Mouse (Mus musculus): ENCODE results near the gene Kcnk7. TPM values are rescaled to one million over a fixed set of nuclear protein-coding genes. Genes with fewer than 3 reads are reported as not detected.
A peak's percentile ranks its signal among the peaks of the same experiment; 100 is the strongest.

Gene Kcnk7
- polyA plus RNA-seq, 1 experiment from 2014 or later = 0.40 TPM

GRCm38 (mm10) chr19:5741641-5742240 is 37.6 kb downstream of the Kcnk7 start:
- Histone ChIP-seq H3K27ac (peak overlapping the region; percentile 95), H3K36me3 (no peaks in the 10 kb centered on the region), H3K4me2 (peak overlapping the region; percentile 96), H3K4me1 (replicated peaks) (peaks cover 48% of the 10 kb centered on the region), H3K4me3 (replicated peaks) (peak overlapping the region; percentile 73), H3K27me3 (peaks cover 60% of the 10 kb centered on the region), H3K9me3 (no peaks in the 10 kb centered on the region), H3K9ac (replicated peaks) (peak overlapping the region; percentile 92)
- peak; percentile 44; the same call in 1 of the 2 replicates for ATAC-seq (ENCODE audit: insufficient number of reproducible peaks, insufficient read depth, low FRiP score, low TSS enrichment, low read depth)
- WGBS = 1% methylated on average over 51 of the region's 55 CpGs

GRCm38 (mm10) chr19:5742241-5742641 is 38.1 kb downstream of the Kcnk7 start:
- Histone ChIP-seq H3K36me3 (no peaks in the 10 kb centered on the region), H3K4me1 (replicated peaks) (peaks cover 50% of the 10 kb centered on the region)
- WGBS = under 1% methylated on average over 32 of the region's 32 CpGs

DNA sequence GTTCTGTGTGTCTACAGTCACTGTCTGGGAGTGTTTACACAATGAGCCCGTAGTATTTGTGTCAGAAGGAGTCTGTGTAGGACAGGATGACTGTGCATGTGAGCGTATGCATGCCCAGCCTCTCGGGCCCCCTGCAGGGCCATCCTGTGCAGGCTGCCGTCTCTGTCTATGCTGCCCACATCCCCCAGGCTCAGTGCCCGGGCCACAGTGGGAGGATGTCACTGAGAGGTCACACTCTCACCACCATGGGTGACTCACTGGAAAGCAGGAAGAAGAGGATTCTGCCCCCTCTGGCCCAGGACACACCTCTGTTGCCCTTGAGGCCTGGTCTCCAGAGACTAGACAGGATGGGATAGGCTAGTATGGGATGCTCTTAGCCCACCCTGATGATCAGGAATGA is 39.4 kb downstream of the Kcnk7 start:
- no peak overlapping the region for H3K27ac ChIP-seq
- WGBS = 69% methylated on average over 5 of the region's 5 CpGs
- H3K4me2 ChIP-seq = peak overlapping the region; percentile 96
- H3K4me1 ChIP-seq (replicated peaks) = peaks cover 50% of the 10 kb centered on the region
- H3K4me3 ChIP-seq (replicated peaks) = peak overlapping the region; percentile 73; the same call in 1 of the 2 replicates
- no peak overlapping the region for H3K9ac ChIP-seq (replicated peaks)
- ATAC-seq (ENCODE audit: insufficient number of reproducible peaks, insufficient read depth, low FRiP score, low TSS enrichment, low read depth) = no peak
- no peaks in the 10 kb centered on the region for H3K36me3 ChIP-seq
- no peaks in the 10 kb centered on the region for H3K9me3 ChIP-seq
- peaks cover 68% of the 10 kb centered on the region for H3K27me3 ChIP-seq

More at GRCm38 (mm10) chr19:5742241-5742641, 38.1 kb downstream of the Kcnk7 start:
- Histone ChIP-seq H3K4me2 (peak overlapping the region; percentile 96), H3K9ac (replicated peaks) (peak overlapping the region; percentile 92), H3K4me3 (replicated peaks) (peak overlapping the region; percentile 73), H3K27ac (peak overlapping the region; percentile 95), H3K9me3 (no peaks in the 10 kb centered on the region), H3K27me3 (peaks cover 64% of the 10 kb centered on the region)
- ATAC-seq (ENCODE audit: insufficient number of reproducible peaks, insufficient read depth, low FRiP score, low TSS enrichment, low read depth) = peak; percentile 28; the same call in 1 of the 2 replicates

GRCm38 (mm10) chr19:5745756-5746710 is 41.9 kb downstream of the Kcnk7 start:
- ATAC-seq (ENCODE audit: insufficient number of reproducible peaks, insufficient read depth, low FRiP score, low TSS enrichment, low read depth) = no peak
- peak overlapping the region; percentile 64 for H3K4me2 ChIP-seq
- H3K9ac ChIP-seq (replicated peaks) = peak overlapping the region; percentile 50; the same call in 1 of the 2 replicates
- no peaks in the 10 kb centered on the region for H3K9me3 ChIP-seq
- no peaks in the 10 kb centered on the region for H3K36me3 ChIP-seq
- peak overlapping the region; percentile 32 for H3K4me3 ChIP-seq (replicated peaks)
- H3K4me1 ChIP-seq (replicated peaks) = peaks cover 45% of the 10 kb centered on the region
- 6% methylated on average over 36 of the region's 36 CpGs for WGBS
- peaks cover 75% of the 10 kb centered on the region for H3K27me3 ChIP-seq
- peak overlapping the region; percentile 35; the same call in 1 of the 2 replicates for H3K27ac ChIP-seq

DNA sequence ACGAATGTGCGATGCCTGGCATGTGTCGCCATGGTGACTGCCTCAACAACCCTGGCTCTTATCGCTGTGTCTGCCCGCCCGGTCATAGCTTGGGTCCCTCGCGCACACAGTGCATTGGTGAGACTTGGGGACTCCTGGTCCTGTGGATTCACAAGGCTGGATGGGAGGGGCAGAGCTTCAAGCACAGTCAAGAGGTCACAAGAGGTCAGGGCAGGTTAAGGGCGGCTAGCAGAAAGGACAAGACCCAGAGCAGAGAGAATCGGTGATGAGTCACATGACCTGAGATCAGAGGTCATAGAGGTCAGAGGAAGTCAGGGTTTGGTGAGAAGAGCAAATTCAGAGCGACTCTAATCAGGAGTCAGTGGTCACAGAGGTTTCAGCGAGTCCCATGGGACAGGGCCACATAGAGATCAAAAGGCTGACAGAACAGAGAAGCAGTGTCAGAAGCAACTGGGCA is 42.8 kb downstream of the Kcnk7 start:
- no peak for ATAC-seq (ENCODE audit: insufficient number of reproducible peaks, insufficient read depth, low FRiP score, low TSS enrichment, low read depth)
- Histone ChIP-seq H3K36me3 (no peaks in the 10 kb centered on the region), H3K4me2 (no peak overlapping the region), H3K9me3 (no peaks in the 10 kb centered on the region), H3K4me3 (replicated peaks) (no peak overlapping the region), H3K4me1 (replicated peaks) (peaks cover 49% of the 10 kb centered on the region), H3K27me3 (peaks cover 84% of the 10 kb centered on the region), H3K9ac (replicated peaks) (no peak overlapping the region), H3K27ac (no peak overlapping the region)
- WGBS = 42% methylated on average over 12 of the region's 12 CpGs

- Histone ChIP-seq H3K27me3 (peaks cover 94% of the 10 kb centered on the region), H3K4me3 (replicated peaks) (no peak overlapping the region), H3K9ac (replicated peaks) (no peak overlapping the region), H3K9me3 (no peaks in the 10 kb centered on the region), H3K4me1 (replicated peaks) (peaks cover 34% of the 10 kb centered on the region), H3K27ac (no peak overlapping the region), H3K4me2 (no peak overlapping the region), H3K36me3 (peaks cover 10% of the 10 kb centered on the region; the same call in 1 of the 2 replicates)
- 84% methylated on average over 6 of the region's 6 CpGs for WGBS
- ATAC-seq (ENCODE audit: insufficient number of reproducible peaks, insufficient read depth, low FRiP score, low TSS enrichment, low read depth) = no peak
Measured at GRCm38 (mm10) chr19:5749476-5749875, 45.3 kb downstream of the Kcnk7 start.

DNA sequence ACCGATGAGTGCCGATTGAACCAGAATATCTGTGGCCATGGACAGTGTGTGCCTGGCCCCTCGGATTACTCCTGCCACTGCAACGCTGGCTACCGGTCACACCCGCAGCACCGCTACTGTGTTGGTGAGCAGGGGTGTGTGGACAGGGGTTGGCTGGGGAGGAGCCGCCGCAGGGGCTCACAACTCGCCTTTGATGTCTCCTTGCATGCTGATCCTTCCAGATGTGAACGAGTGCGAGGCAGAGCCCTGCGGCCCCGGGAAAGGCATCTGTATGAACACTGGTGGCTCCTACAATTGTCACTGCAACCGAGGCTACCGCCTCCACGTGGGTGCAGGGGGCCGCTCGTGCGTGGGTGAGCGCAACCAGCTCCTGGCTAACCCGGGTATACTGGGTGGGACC is 46.8 kb downstream of the Kcnk7 start:
- Histone ChIP-seq H3K36me3 (peaks cover 19% of the 10 kb centered on the region; the same call in 1 of the 2 replicates), H3K9ac (replicated peaks) (no peak overlapping the region), H3K4me3 (replicated peaks) (no peak overlapping the region; the same call in 1 of the 2 replicates), H3K27me3 (peaks cover 94% of the 10 kb centered on the region), H3K9me3 (no peaks in the 10 kb centered on the region), H3K27ac (no peak overlapping the region), H3K4me1 (replicated peaks) (peaks cover 24% of the 10 kb centered on the region), H3K4me2 (peak overlapping the region; percentile 39)
- WGBS = 4% methylated on average over 22 of the region's 22 CpGs
- no peak for ATAC-seq (ENCODE audit: insufficient number of reproducible peaks, insufficient read depth, low FRiP score, low TSS enrichment, low read depth)

DNA sequence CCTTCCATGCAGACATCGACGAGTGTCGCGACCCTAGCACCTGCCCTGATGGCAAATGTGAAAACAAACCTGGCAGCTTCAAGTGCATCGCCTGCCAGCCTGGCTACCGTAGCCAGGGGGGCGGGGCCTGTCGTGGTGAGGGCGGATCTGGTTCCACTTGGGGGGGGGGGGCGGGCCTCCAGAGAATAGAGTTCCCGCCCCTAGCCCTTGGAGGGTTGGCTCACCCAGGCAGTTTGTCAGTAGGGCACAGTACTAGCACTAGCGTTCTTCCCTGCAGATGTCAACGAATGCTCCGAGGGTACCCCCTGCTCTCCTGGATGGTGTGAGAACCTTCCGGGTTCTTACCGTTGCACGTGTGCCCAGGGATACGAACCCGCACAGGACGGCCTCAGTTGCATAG is 47.6 kb downstream of the Kcnk7 start:
- Histone ChIP-seq H3K9ac (replicated peaks) (0 out of 2 replicates have a peak overlapping the region, but pooled peaks have one; percentile 0), H3K27me3 (peaks cover 94% of the 10 kb centered on the region), H3K9me3 (no peaks in the 10 kb centered on the region), H3K4me2 (peak overlapping the region; percentile 39), H3K4me1 (replicated peaks) (peaks cover 22% of the 10 kb centered on the region), H3K36me3 (peaks cover 21% of the 10 kb centered on the region; the same call in 1 of the 2 replicates), H3K4me3 (replicated peaks) (no peak overlapping the region; the same call in 1 of the 2 replicates), H3K27ac (no peak overlapping the region)
- WGBS = 7% methylated on average over 20 of the region's 20 CpGs
- ATAC-seq (ENCODE audit: insufficient number of reproducible peaks, insufficient read depth, low FRiP score, low TSS enrichment, low read depth) = no peak

GRCm38 (mm10) chr19:5756321-5756985 is 52.3 kb downstream of the Kcnk7 start:
- H3K9ac ChIP-seq (replicated peaks) = peak overlapping the region; percentile 45
- 0 out of 2 replicates have a peak, but pooled peaks have one; percentile 24 for ATAC-seq (ENCODE audit: insufficient number of reproducible peaks, insufficient read depth, low FRiP score, low TSS enrichment, low read depth)
- peaks cover 76% of the 10 kb centered on the region for H3K27me3 ChIP-seq
- WGBS = 10% methylated on average over 28 of the region's 29 CpGs
- peaks cover 67% of the 10 kb centered on the region for H3K36me3 ChIP-seq
- H3K4me2 ChIP-seq = peak overlapping the region; percentile 50
- H3K4me1 ChIP-seq (replicated peaks) = peaks cover 20% of the 10 kb centered on the region
- H3K27ac ChIP-seq = no peak overlapping the region
- no peaks in the 10 kb centered on the region for H3K9me3 ChIP-seq
- H3K4me3 ChIP-seq (replicated peaks) = peak overlapping the region; percentile 29

Data from limb, embryonic 12.5 days (tissue).